9 mouse cellular contexts compared by ENCODE assay signal in genomic region chr7:109230806-109231205, GRCm38 (mm10). TPM values are rescaled to one million over a fixed set of nuclear protein-coding genes. Genes with fewer than 3 reads are reported as not detected.
A peak's percentile ranks its signal among the peaks of the same experiment; 100 is the strongest.
DNase-seq lines count a peak whose midpoint lies in the region; ATAC-seq and TF ChIP-seq lines count a peak whose summit lies in the region.
"Had no signal": no experiment of that assay in that cellular context is flagged by ENCODE, and none has a peak within 500 bp of the region (broad histone marks: within the 10 kb centered on the region; RNA-seq: fewer than 3 reads in every experiment).

No protein-coding gene starts in this region.

- no peak overlapping the region for H3K9ac ChIP-seq in liver, adult 2 months (ENCODE audit: low read depth, low read length)
- no peak overlapping the region for H3K9ac ChIP-seq in neural tube, embryonic 11.5 days (ENCODE audit: low read length)
- H3K9ac ChIP-seq: embryonic facial prominence, embryonic 13.5 days had no signal

- no peak overlapping the region for H3K27ac ChIP-seq in cortical plate, adult 2 months (ENCODE audit: insufficient read depth, low read length)
- H3K27ac ChIP-seq in liver, adult 2 months (replicated peaks; ENCODE audit: insufficient read depth, low read depth, low read length): no peak overlapping the region
- no peak overlapping the region for H3K27ac ChIP-seq in neural tube, embryonic 11.5 days (ENCODE audit: low read depth, low read length)
- H3K27ac ChIP-seq: embryonic facial prominence, embryonic 13.5 days had no signal

- no peaks in the 10 kb centered on the region for H3K9me3 ChIP-seq in neural tube, embryonic 11.5 days (ENCODE audit: control insufficient read depth, low read length)
- H3K9me3 ChIP-seq: embryonic facial prominence, embryonic 13.5 days had no signal

- H3K79me2 ChIP-seq in liver, adult 2 months (ENCODE audit: control insufficient read depth, insufficient read depth, low read length): no peaks in the 10 kb centered on the region

- H3K27me3 ChIP-seq in liver, adult 2 months (ENCODE audit: control insufficient read depth, insufficient read depth, low read length): no peaks in the 10 kb centered on the region
- H3K27me3 ChIP-seq in neural tube, embryonic 11.5 days (ENCODE audit: control insufficient read depth, insufficient read depth, low read length): no peaks in the 10 kb centered on the region

- DNase-seq in 416B (ENCODE audit: low read depth) (peak; percentile 36), adipocyte (ENCODE audit: low spot score) (peak; percentile 25)
- peak; percentile 63 for DNase-seq in kidney, postnatal 14 days
- peak; percentile 15 for DNase-seq in liver, adult 2 months (ENCODE audit: extremely low read depth, low read depth, low spot score)
- peak; percentile 70 for DNase-seq in neural tube, embryonic 11.5 days (ENCODE audit: low spot score)
- peak; percentile 6 to 12 for DNase-seq in thymus, adult 18-20 months

- no peak for TF ChIP-seq POLR2A in cortical plate, adult 2 months (IDR thresholded peaks at IDR 0.05; ENCODE audit: extremely low read depth, insufficient read depth, low read length)
- TF ChIP-seq POLR2A in liver, adult 2 months (IDR thresholded peaks at IDR 0.05; ENCODE audit: extremely low read depth, insufficient read depth, low read length): no peak

- H3K4me2 ChIP-seq in neural tube, embryonic 11.5 days (ENCODE audit: low read depth): no peak overlapping the region
- H3K4me2 ChIP-seq: embryonic facial prominence, embryonic 13.5 days had no signal

- no peaks in the 10 kb centered on the region for H3K4me1 ChIP-seq in cortical plate, adult 2 months (ENCODE audit: control insufficient read depth, insufficient read depth, low read length)
- H3K4me1 ChIP-seq in liver, adult 2 months (ENCODE audit: control insufficient read depth, insufficient read depth, low read length): no peaks in the 10 kb centered on the region
- no peaks in the 10 kb centered on the region; the same call in 1 of the 2 replicates for H3K4me1 ChIP-seq in neural tube, embryonic 11.5 days (ENCODE audit: control insufficient read depth, insufficient read depth, low read length)

- WGBS in liver, adult 2 months: 11% methylated on average over 2 of the region's 2 CpGs
- WGBS in neural tube, embryonic 11.5 days: 14% methylated on average over 2 of the region's 2 CpGs

- H3K36me3 ChIP-seq in liver, adult 2 months (ENCODE audit: control insufficient read depth, insufficient read depth, low read length): no peaks in the 10 kb centered on the region
- no peaks in the 10 kb centered on the region for H3K36me3 ChIP-seq in neural tube, embryonic 11.5 days (ENCODE audit: control insufficient read depth, insufficient read depth, low read length)
- H3K36me3 ChIP-seq: embryonic facial prominence, embryonic 13.5 days had no signal

- no peak overlapping the region for H3K4me3 ChIP-seq in cortical plate, adult 2 months (ENCODE audit: insufficient read depth, low read length)
- no peak overlapping the region for H3K4me3 ChIP-seq in liver, adult 2 months (ENCODE audit: insufficient read depth, low read depth, low read length)
- H3K4me3 ChIP-seq in neural tube, embryonic 11.5 days (ENCODE audit: low read depth, low read length): no peak overlapping the region
- H3K4me3 ChIP-seq: embryonic facial prominence, embryonic 13.5 days had no signal

- peak; percentile 93 for ATAC-seq in granulocyte monocyte progenitor cell, adult 5-6 weeks (replicated peaks; ENCODE audit: poor library complexity, severe bottlenecking)
- 0 out of 2 replicates have a peak, but pooled peaks have one; percentile 52 for ATAC-seq in neural tube, embryonic 11.5 days (ENCODE audit: insufficient read depth, low FRiP score, low TSS enrichment)

- peak; percentile 80 for TF ChIP-seq CTCF in cortical plate, adult 2 months (IDR thresholded peaks at IDR 0.05; ENCODE audit: extremely low read depth, insufficient read depth, low read length)
- TF ChIP-seq CTCF in liver, adult 2 months (IDR thresholded peaks at IDR 0.05; ENCODE audit: low read depth, low read length): peak; percentile 79

RNA-seq across cellular contexts. Expression of gene Lmo1, which starts 55.8 kb away (rescaled TPM):
- polyA plus RNA-seq in cortical plate, adult 2 months (2012; rRNA removed): 24.0 and 30.5 TPM in 2 replicates
- total RNA-seq in granulocyte monocyte progenitor cell, adult 5-6 weeks (2014; fragmentation: Nextera tagmentation): 23.7 and 33.5 TPM in 2 replicates
- total RNA-seq in granulocyte monocyte progenitor cell, adult 5-6 weeks (2017): 7.1 and 9.4 TPM in 2 replicates
- not detected in 2 replicates for total RNA-seq in liver, adult 2 months (2014; rRNA removed)
- polyA plus RNA-seq in liver, adult 2 months (2012; rRNA removed): not detected in 2 replicates
- polyA plus RNA-seq in neural tube, embryonic 11.5 days (2014; fragmentation: Nextera tagmentation; extraction: Ambion mirVana): 23.4 and 25.0 TPM in 2 replicates

Comparison
In these comparisons a context has a peak if more than half of its experiments do, and no peak if none do; other contexts are left out.
1. DNase-seq: peak in every context shown above with its lines; median percentile 70 in neural tube, embryonic 11.5 days; 63 in kidney, postnatal 14 days; 36 in 416B; 25 in adipocyte; 15 in liver, adult 2 months; 9 in thymus, adult 18-20 months.
2. RNA of gene Lmo1, which starts 55.8 kb away (polyA plus RNA-seq): 23.4 to 25.0 TPM in neural tube, embryonic 11.5 days and 24.0 to 30.5 TPM in cortical plate, adult 2 months; not detected in liver, adult 2 months; every median in the first group is over 10 times any median in the second.